Mouse (Mus musculus) neural tube, embryonic 15.5 days (tissue): ENCODE measurements around the gene Gm20388. TPM values are rescaled to one million over a fixed set of nuclear protein-coding genes. Genes with fewer than 3 reads are reported as not detected.

ENCODE experiments used
- ATAC-seq: fragments of 200-750 bp; cut with Nextera tagmentation; 2 replicates; pipeline ENCODE4 v1.8.0; 2017; ENCODE audit warnings: mild to moderate bottlenecking, moderate TSS enrichment, moderate library complexity; ENCODE audit not compliant: low FRiP score
- H3K27ac ChIP-seq: fragments of 300-500 bp; sonication (generic); replicated peaks from 2 replicates; pipeline ENCODE4 v1.5.1; 2015; ENCODE audit warnings: mild to moderate bottlenecking, inconsistent platforms
- H3K27me3 ChIP-seq: fragments of 300-500 bp; sonication (generic); replicated peaks from 2 replicates; pipeline ENCODE4 v1.6.1; 2015; ENCODE audit warnings: inconsistent platforms
- H3K36me3 ChIP-seq: fragments of 300-500 bp; sonication (generic); 2 replicates; pipeline ENCODE4 v1.6.1; 2015; ENCODE audit warnings: inconsistent platforms
- H3K4me1 ChIP-seq: fragments of 300-500 bp; sonication (generic); 2 replicates; pipeline ENCODE4 v1.6.1; 2015; ENCODE audit warnings: inconsistent platforms
- H3K4me2 ChIP-seq: fragments of 300-500 bp; sonication (generic); 2 replicates; pipeline ENCODE4 v1.6.1; 2015; ENCODE audit warnings: inconsistent platforms, mild to moderate bottlenecking, moderate library complexity
- H3K4me3 ChIP-seq: fragments of 300-500 bp; sonication (generic); replicated peaks from 2 replicates; pipeline ENCODE4 v1.5.1; 2015; ENCODE audit warnings: mild to moderate bottlenecking, inconsistent platforms
- H3K9ac ChIP-seq: fragments of 300-500 bp; sonication (generic); replicated peaks from 2 replicates; pipeline ENCODE4 v1.6.1; 2015; ENCODE audit warnings: mild to moderate bottlenecking, inconsistent platforms
- H3K9me3 ChIP-seq: fragments of 300-500 bp; sonication (generic); replicated peaks from 2 replicates; pipeline ENCODE4 v1.6.1; 2016; ENCODE audit warnings: inconsistent platforms
- WGBS: fragments of 180-500 bp; shearing (Covaris S2); methylation state at CpG from one replicate; pipeline ENCODE4 v1.1.7; 2015; ENCODE audit warnings: mixed read lengths; 5-methylcytosine and 5-hydroxymethylcytosine counted together
- polyA plus RNA-seq: library from polyadenylated mRNA; unstranded; fragments of >200 nt; fragmentation: Nextera tagmentation; extraction: Ambion mirVana; gene quantifications from 2 replicates; pipeline ENCODE4 v1.2.1, GENCODE M21; 2015

Gene Gm20388
- polyA plus RNA-seq, 1 experiment from 2014 or later, result not detected

DNA sequence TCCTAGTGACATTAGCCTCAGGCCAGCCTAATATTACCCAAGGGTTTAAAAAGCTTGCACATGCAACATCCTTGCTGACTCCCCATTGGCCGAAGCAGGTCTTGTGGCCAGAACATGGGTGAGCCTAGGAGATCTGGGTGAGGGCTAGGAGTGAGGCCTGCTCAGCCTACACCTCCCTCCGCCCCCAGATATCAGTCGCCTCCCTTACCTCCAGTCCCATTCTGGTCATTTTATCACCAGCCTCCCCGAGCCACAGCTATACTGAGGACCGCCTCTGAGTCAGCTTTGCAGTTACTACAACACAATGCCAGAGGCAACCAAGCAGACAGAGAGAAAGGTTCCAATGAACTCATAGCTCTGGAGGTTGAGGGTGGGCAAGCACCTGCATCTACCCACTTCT is 2365.7 kb downstream of the Gm20388 start:
- H3K9me3 ChIP-seq, result no peaks in the 10 kb centered on the region
- peaks cover 11% of the 10 kb centered on the region; the same call in 1 of the 2 replicates for H3K27me3 ChIP-seq
- H3K4me1 ChIP-seq, result peaks cover 11% of the 10 kb centered on the region; the same call in 1 of the 2 replicates
- no peak overlapping the region for H3K4me2 ChIP-seq
- H3K27ac ChIP-seq, result no peak overlapping the region
- no peak overlapping the region for H3K4me3 ChIP-seq
- no peak overlapping the region for H3K9ac ChIP-seq
- no peak for ATAC-seq
- H3K36me3 ChIP-seq, result no peaks in the 10 kb centered on the region
- 93% methylated on average over 5 of the region's 5 CpGs for WGBS

DNA sequence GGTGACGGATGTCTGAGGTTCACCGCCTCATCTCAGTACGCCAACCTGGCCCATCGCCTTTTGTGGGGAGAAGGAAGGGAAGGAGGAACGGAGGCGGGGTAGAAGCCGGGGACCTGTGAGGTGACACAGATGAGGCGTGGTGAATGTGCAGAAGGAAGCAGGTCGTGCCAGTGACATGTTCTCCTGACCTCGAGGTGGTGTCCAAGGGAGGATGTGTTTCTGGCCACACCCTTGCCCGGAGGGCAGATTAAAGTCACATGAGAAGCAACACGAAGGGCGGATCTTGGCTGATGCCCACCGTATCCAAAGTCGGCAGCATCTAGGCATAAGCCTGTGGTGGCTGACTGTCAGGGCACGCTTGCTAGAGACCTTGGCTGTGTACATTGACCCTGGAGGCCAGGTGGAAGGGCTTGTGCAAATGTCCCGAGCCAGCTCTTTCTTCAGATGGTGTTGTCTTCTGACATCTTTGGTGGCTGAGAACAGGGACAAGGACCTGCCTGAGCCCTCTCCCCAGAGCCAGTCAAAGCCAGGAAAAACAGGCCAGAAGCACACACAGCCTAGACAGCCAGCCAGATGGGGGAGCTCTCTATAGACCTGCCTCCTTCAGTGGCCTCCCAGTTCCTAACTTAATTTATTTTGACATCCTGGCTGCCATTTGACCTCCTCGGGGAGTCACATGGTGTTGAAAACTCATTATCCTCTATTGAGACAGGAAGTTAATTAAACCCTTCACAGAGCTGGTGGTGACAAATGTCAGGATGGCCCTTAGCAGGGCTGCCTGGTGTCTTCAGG is 2366.8 kb downstream of the Gm20388 start:
- Histone ChIP-seq H3K27me3 (peaks cover 8% of the 10 kb centered on the region; the same call in 1 of the 2 replicates), H3K4me2 (no peak overlapping the region), H3K4me1 (peaks cover 13% of the 10 kb centered on the region), H3K9me3 (no peaks in the 10 kb centered on the region), H3K27ac (no peak overlapping the region), H3K36me3 (no peaks in the 10 kb centered on the region), H3K9ac (no peak overlapping the region), H3K4me3 (no peak overlapping the region)
- ATAC-seq, result no peak
- WGBS, result 82% methylated on average over 18 of the region's 18 CpGs

- 85% methylated on average over 4 of the region's 4 CpGs for WGBS
- Histone ChIP-seq H3K9ac (no peak overlapping the region), H3K36me3 (no peaks in the 10 kb centered on the region), H3K9me3 (no peaks in the 10 kb centered on the region), H3K4me2 (no peak overlapping the region), H3K27ac (no peak overlapping the region), H3K27me3 (peaks cover 17% of the 10 kb centered on the region), H3K4me1 (peaks cover 33% of the 10 kb centered on the region), H3K4me3 (no peak overlapping the region)
- no peak for ATAC-seq
Measured at GRCm38 (mm10) chr8:122280156-122280555, 2369.5 kb downstream of the Gm20388 start.

DNA sequence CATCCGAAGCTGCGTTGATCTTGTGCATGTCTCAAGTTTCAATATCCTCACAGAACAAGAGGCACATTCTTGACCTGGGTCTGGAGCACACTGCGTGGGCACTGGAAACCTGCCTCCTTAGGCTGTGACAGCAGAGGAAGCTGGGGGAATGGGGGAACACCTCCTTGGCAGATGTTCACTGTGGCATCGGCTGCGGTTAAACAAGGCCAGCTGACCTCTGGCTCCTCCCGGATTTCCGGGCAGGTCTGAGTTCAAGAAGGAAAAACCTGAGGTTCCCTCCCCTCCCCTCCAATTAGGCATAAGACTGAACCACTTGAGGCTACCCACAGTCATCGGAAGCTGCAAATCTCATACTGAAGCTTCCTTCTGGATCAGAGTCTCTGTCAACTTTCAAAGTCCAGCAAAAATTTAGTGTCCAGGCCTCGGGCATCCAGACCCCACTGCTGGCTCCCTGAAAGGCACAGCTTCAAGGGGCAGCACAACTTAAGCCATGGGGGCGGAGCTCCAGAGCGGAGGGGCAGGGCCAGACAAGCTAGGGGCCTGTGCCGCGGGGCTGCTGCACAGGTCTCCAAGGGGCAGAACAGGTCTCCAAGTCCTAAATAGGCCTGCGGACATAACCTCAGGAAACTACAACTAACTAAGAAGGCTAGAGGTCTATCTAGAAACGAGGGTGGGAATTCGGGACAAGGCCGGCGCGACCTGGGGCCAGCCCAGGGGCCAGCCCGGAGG is 2370.1 kb downstream of the Gm20388 start:
- ATAC-seq, result peak; percentile 8
- Histone ChIP-seq H3K9me3 (no peaks in the 10 kb centered on the region), H3K4me2 (peak overlapping the region; percentile 99), H3K4me3 (peak overlapping the region; percentile 63), H3K36me3 (no peaks in the 10 kb centered on the region), H3K27me3 (peaks cover 22% of the 10 kb centered on the region), H3K27ac (peak overlapping the region; percentile 54), H3K4me1 (peaks cover 33% of the 10 kb centered on the region), H3K9ac (no peak overlapping the region)
- WGBS, result 14% methylated on average over 20 of the region's 20 CpGs

GRCm38 (mm10) chr8:122281317-122282034 is 2370.8 kb downstream of the Gm20388 start:
- H3K9ac ChIP-seq, result no peak overlapping the region
- peak overlapping the region; percentile 63 for H3K4me3 ChIP-seq
- no peaks in the 10 kb centered on the region for H3K36me3 ChIP-seq
- peak overlapping the region; percentile 80 for H3K27ac ChIP-seq
- H3K27me3 ChIP-seq, result peaks cover 28% of the 10 kb centered on the region
- peak; percentile 94 for ATAC-seq
- H3K4me2 ChIP-seq, result peak overlapping the region; percentile 99
- under 1% methylated on average over 45 of the region's 47 CpGs for WGBS
- H3K9me3 ChIP-seq, result no peaks in the 10 kb centered on the region
- peaks cover 33% of the 10 kb centered on the region for H3K4me1 ChIP-seq

GRCm38 (mm10) chr8:122282035-122282358 is 2371.4 kb downstream of the Gm20388 start, which contains the start of gene Zfpm1:
TSS of gene Zfpm1 (plus strand) at chr8:122282141.
- no peak for ATAC-seq
- H3K9me3 ChIP-seq, result no peaks in the 10 kb centered on the region
- H3K9ac ChIP-seq, result peak within 1 kb of the TSS; percentile 62
- H3K27me3 ChIP-seq, result peaks cover 31% of the 10 kb centered on the region
- no peaks in the 10 kb centered on the region for H3K36me3 ChIP-seq
- WGBS, result 0% methylated on average over 6 of the region's 60 CpGs
- H3K4me2 ChIP-seq, result peak within 1 kb of the TSS; percentile 99
- peak within 1 kb of the TSS; percentile 63 for H3K4me3 ChIP-seq
- H3K27ac ChIP-seq, result peak within 1 kb of the TSS; percentile 80
- peaks cover 33% of the 10 kb centered on the region for H3K4me1 ChIP-seq

DNA sequence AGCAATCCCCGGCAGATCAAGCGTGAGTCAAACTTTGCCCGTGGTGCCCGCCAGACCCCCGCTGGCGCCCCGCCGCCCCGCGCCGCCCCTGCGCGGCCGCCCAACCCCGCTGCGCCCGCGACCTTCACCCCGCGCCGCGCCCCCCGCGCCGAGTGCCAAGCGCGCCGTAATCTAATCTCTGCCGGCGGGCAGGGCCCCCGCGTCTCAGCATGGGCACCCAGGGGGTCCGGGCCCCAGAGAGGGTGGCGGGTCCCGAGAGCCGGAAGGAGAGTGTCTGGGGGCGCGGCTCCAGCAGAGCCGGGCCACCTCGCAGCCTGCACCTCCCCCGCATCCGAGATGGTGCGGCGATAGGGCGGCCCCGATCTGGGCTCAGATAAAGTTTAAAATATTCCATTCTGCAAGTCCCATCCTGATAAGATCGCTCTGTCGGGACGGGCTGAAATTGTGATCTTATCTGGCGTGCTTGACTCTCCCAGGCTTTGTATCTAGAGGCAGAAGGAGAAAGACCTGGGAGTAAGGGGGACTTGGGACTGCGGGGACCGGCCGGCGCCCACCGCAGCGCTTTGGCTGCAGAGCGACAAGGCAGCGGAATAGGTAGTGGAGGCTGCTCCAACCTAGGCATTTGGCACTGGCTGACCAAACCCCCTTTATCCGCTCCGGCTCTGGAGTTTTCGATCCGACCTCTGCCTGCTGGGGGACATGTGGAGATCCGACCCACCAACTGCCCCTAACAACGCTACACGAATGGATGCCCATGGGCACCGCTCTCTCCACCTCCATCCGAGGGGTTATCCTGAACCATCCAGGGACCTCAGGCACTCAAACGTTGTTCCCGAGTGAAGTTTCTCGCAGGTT is 2372.1 kb downstream of the Gm20388 start:
- H3K27ac ChIP-seq, result 0 out of 2 replicates have a peak overlapping the region, but pooled peaks have one; percentile 23
- under 1% methylated on average over 65 of the region's 70 CpGs for WGBS

GRCm38 (mm10) chr8:122283356-122284202 is 2372.9 kb downstream of the Gm20388 start:
- H3K4me3 ChIP-seq, result peak overlapping the region; percentile 63
- no peak for ATAC-seq

More for the DNA sequence above, 2372.1 kb downstream of the Gm20388 start:
- no peak for ATAC-seq
- H3K9me3 ChIP-seq, result no peaks in the 10 kb centered on the region
- peaks cover 31% of the 10 kb centered on the region for H3K27me3 ChIP-seq
- H3K36me3 ChIP-seq, result no peaks in the 10 kb centered on the region
- peak overlapping the region; percentile 99 for H3K4me2 ChIP-seq
- H3K4me3 ChIP-seq, result peak overlapping the region; percentile 63
- peak overlapping the region; percentile 62 for H3K9ac ChIP-seq
- peaks cover 33% of the 10 kb centered on the region for H3K4me1 ChIP-seq

GRCm38 (mm10) chr8:122284203-122284658 is 2373.6 kb downstream of the Gm20388 start:
- Histone ChIP-seq H3K4me2 (peak overlapping the region; percentile 99), H3K4me3 (peak overlapping the region; percentile 63), H3K4me1 (peaks cover 33% of the 10 kb centered on the region), H3K27ac (peak overlapping the region; percentile 46), H3K9me3 (no peaks in the 10 kb centered on the region), H3K27me3 (peaks cover 23% of the 10 kb centered on the region; the same call in 1 of the 2 replicates), H3K9ac (peak overlapping the region; percentile 62), H3K36me3 (no peaks in the 10 kb centered on the region)
- under 1% methylated on average over 33 of the region's 33 CpGs for WGBS
- ATAC-seq, result no peak

More at GRCm38 (mm10) chr8:122283356-122284202, 2372.9 kb downstream of the Gm20388 start:
- Histone ChIP-seq H3K9me3 (no peaks in the 10 kb centered on the region), H3K27ac (peak overlapping the region; percentile 46), H3K4me2 (peak overlapping the region; percentile 99), H3K4me1 (peaks cover 33% of the 10 kb centered on the region), H3K36me3 (no peaks in the 10 kb centered on the region), H3K27me3 (peaks cover 29% of the 10 kb centered on the region), H3K9ac (peak overlapping the region; percentile 62)
- under 1% methylated on average over 37 of the region's 37 CpGs for WGBS

GRCm38 (mm10) chr8:122284659-122285261 is 2374.1 kb downstream of the Gm20388 start:
- Histone ChIP-seq H3K27ac (peak overlapping the region; percentile 46), H3K4me3 (peak overlapping the region; percentile 63), H3K27me3 (peaks cover 23% of the 10 kb centered on the region; the same call in 1 of the 2 replicates), H3K4me2 (peak overlapping the region; percentile 99), H3K36me3 (no peaks in the 10 kb centered on the region), H3K4me1 (peaks cover 33% of the 10 kb centered on the region), H3K9ac (peak overlapping the region; percentile 62), H3K9me3 (no peaks in the 10 kb centered on the region)
- ATAC-seq, result no peak
- 5% methylated on average over 21 of the region's 21 CpGs for WGBS
